In the genomic region with DNA sequence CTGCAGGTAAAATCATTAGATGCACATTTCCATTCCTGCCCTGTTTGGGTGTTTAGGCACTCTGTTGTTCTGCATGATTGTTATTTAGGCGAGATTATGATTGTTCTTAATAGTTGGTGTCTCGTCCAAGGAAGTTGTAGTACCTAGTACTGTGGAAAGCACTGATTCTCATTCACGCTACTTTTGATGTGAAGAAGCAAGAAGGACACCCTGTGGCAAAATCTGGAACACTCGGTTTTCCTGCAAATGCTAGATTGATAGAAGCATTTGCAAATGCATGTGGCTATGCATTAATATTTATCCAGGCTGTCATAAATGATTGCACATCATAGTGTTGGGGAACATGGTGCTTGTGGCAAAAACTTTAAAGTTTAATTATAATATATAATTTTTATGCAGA, we compare ENCODE assay signal across 11 mouse cellular contexts.
DNase-seq lines count a peak whose midpoint lies in the region; ATAC-seq lines count a peak whose summit lies in the region.
"Had no signal": no experiment of that assay in that cellular context is flagged by ENCODE, and none has a peak within 500 bp of the region (broad histone marks: within the 10 kb centered on the region; RNA-seq: fewer than 3 reads in every experiment).

No protein-coding gene starts in this region.

- peaks cover 4% of the 10 kb centered on the region for H3K4me1 ChIP-seq in limb, embryonic 11.5 days (ENCODE audit: control insufficient read depth, insufficient read depth, low read length)
- H3K4me1 ChIP-seq in limb, embryonic 10.5 days: peaks cover 18% of the 10 kb centered on the region
- H3K4me1 ChIP-seq: limb, embryonic 15.5 days had no signal

- ATAC-seq in limb, embryonic 11.5 days (ENCODE audit: insufficient number of reproducible peaks, low FRiP score, low TSS enrichment, low read depth): no peak
- no peak for ATAC-seq in inflammation-experienced regulatory T-cells, adult 6 months

- WGBS in limb, embryonic 11.5 days: 46% methylated on average over 4 of the region's 4 CpGs
- 53% methylated on average over 4 of the region's 4 CpGs for WGBS in limb, embryonic 10.5 days

- no peak overlapping the region for H3K4me3 ChIP-seq in limb, embryonic 11.5 days (ENCODE audit: low read depth, low read length)
- no peak overlapping the region for H3K4me3 ChIP-seq in limb, embryonic 10.5 days
- H3K4me3 ChIP-seq: erythroblast, embryonic 14.5 days; limb, embryonic 15.5 days; neural tube, embryonic 15.5 days had no signal

- no peak overlapping the region for H3K27ac ChIP-seq in limb, embryonic 11.5 days (replicated peaks; ENCODE audit: low read depth, low read length)
- no peak overlapping the region for H3K27ac ChIP-seq in limb, embryonic 10.5 days
- H3K27ac ChIP-seq: limb, embryonic 15.5 days; neural tube, embryonic 15.5 days had no signal

- no peaks in the 10 kb centered on the region for H3K27me3 ChIP-seq in limb, embryonic 11.5 days (ENCODE audit: control insufficient read depth, insufficient read depth, low read length)
- H3K27me3 ChIP-seq in limb, embryonic 10.5 days (ENCODE audit: low read depth, poor library complexity, severe bottlenecking): peaks cover 3% of the 10 kb centered on the region; the same call in 1 of the 2 replicates
- H3K27me3 ChIP-seq: limb, embryonic 15.5 days; neural tube, embryonic 15.5 days had no signal

- no peaks in the 10 kb centered on the region for H3K36me3 ChIP-seq in limb, embryonic 11.5 days (ENCODE audit: control insufficient read depth, insufficient read depth, low read length)
- no peaks in the 10 kb centered on the region for H3K36me3 ChIP-seq in limb, embryonic 10.5 days
- H3K36me3 ChIP-seq: limb, embryonic 15.5 days; neural tube, embryonic 15.5 days had no signal

- no peaks in the 10 kb centered on the region for H3K9me3 ChIP-seq in limb, embryonic 11.5 days (ENCODE audit: control insufficient read depth, low read length)
- no peaks in the 10 kb centered on the region for H3K9me3 ChIP-seq in limb, embryonic 10.5 days (replicated peaks)
- H3K9me3 ChIP-seq: limb, embryonic 15.5 days; neural tube, embryonic 15.5 days had no signal

- intact Hi-C loops in heart, postnatal 10 days (cut with DNase I): loop anchor here (5.0 to 10.0 kb wide), 2 partner anchors 518 to 580 kb away; no protein-coding TSS in a partner anchor

- DNase-seq in adrenal gland, postnatal 14 days: peak; percentile 12
- no peak for DNase-seq in adrenal gland, adult 2 months
- peak; percentile 37 to 40 for DNase-seq in heart, postnatal 10 days
- no peak for DNase-seq in heart, adult 8-10 months (ENCODE audit: low spot score)
- DNase-seq in limb, embryonic 11.5 days (ENCODE audit: low spot score): peak; percentile 25
- no peak for DNase-seq in limb, embryonic 10.5 days (ENCODE audit: low spot score)
- DNase-seq in brain, adult 2 months (ENCODE audit: low read depth, low spot score): peak; percentile 61

- no peak overlapping the region for H3K4me2 ChIP-seq in limb, embryonic 11.5 days (ENCODE audit: low read depth, severe bottlenecking)
- H3K4me2 ChIP-seq: limb, embryonic 15.5 days; neural tube, embryonic 15.5 days had no signal

- H3K9ac ChIP-seq in limb, embryonic 11.5 days (ENCODE audit: low read length): no peak overlapping the region
- H3K9ac ChIP-seq: limb, embryonic 15.5 days; neural tube, embryonic 15.5 days had no signal

Comparison
In these comparisons a context has a peak if more than half of its experiments do, and no peak if none do; other contexts are left out.
1. DNase-seq: peak in adrenal gland, postnatal 14 days (single experiment), heart, postnatal 10 days (2 of 2), limb, embryonic 11.5 days (single experiment) and brain, adult 2 months (single experiment); none in adrenal gland, adult 2 months (single experiment), heart, adult 8-10 months (single experiment) and limb, embryonic 10.5 days (single experiment).